Mouse (Mus musculus) liver, adult 2 months (tissue): ENCODE results near the gene Cenpm. TPM values are rescaled to one million over a fixed set of nuclear protein-coding genes. Genes with fewer than 3 reads are reported as not detected.

Source experiments
- DNase-seq: peaks from one replicate; pipeline ENCODE4 v3.0.0-alpha.2; 2011; ENCODE audit warnings: low read depth, low spot score; ENCODE audit errors: extremely low read depth
- H3K27ac ChIP-seq: fragments of 200-500 bp; replicated peaks from 2 replicates; pipeline ENCODE4 v1.5.1; 2012; ENCODE audit warnings: low read depth, mild to moderate bottlenecking, control low read depth, inconsistent platforms, low read length; ENCODE audit not compliant: insufficient read depth
- H3K27me3 ChIP-seq: fragments of 200-500 bp; 2 replicates; pipeline ENCODE4 v1.6.1; 2012; ENCODE audit warnings: mild to moderate bottlenecking, moderate library complexity, low read length, inconsistent platforms; ENCODE audit not compliant: control insufficient read depth, insufficient read depth
- H3K36me3 ChIP-seq: fragments of 200-500 bp; 2 replicates; pipeline ENCODE4 v1.6.1; 2012; ENCODE audit warnings: low read length, inconsistent platforms; ENCODE audit not compliant: control insufficient read depth, insufficient read depth
- H3K4me1 ChIP-seq: fragments of 200-500 bp; 2 replicates; pipeline ENCODE4 v1.6.1; 2011; ENCODE audit warnings: low read length; ENCODE audit not compliant: control insufficient read depth, insufficient read depth
- H3K4me3 ChIP-seq: fragments of 200-500 bp; 2 replicates; pipeline ENCODE4 v1.5.1; 2011; ENCODE audit warnings: low read depth, mild to moderate bottlenecking, control low read depth, low read length, moderate library complexity; ENCODE audit not compliant: insufficient read depth
- H3K79me2 ChIP-seq: fragments of 200-500 bp; 2 replicates; pipeline ENCODE4 v1.6.1; 2012; ENCODE audit warnings: inconsistent platforms, mild to moderate bottlenecking, low read length, moderate library complexity; ENCODE audit not compliant: control insufficient read depth, insufficient read depth
- H3K9ac ChIP-seq: fragments of 200-500 bp; 2 replicates; pipeline ENCODE4 v1.6.1; 2012; ENCODE audit warnings: low read depth, mild to moderate bottlenecking, control low read depth, inconsistent platforms, low read length
- CTCF ChIP-seq: fragments of 200-500 bp; IDR thresholded peaks from 2 replicates; pipeline ENCODE4 v1.5.1; 2011; ENCODE audit warnings: low read depth, low read length, control low read depth
- POLR2A ChIP-seq: fragments of 200-500 bp; IDR thresholded peaks from 2 replicates; pipeline ENCODE4 v1.6.1; 2011; ENCODE audit warnings: low read length, control low read depth; ENCODE audit not compliant: insufficient read depth; ENCODE audit errors: extremely low read depth
- WGBS: fragments of 180-500 bp; shearing (Covaris S2); methylation state at CpG from one replicate; pipeline ENCODE4 v1.1.7; 2018; 5-methylcytosine and 5-hydroxymethylcytosine counted together
- polyA plus RNA-seq: library from polyadenylated mRNA; depleted of rRNA; stranded (reverse); fragments of >200 nt; gene quantifications from 2 replicates; pipeline ENCODE4 v1.2.3, GENCODE M21; 2012
- total RNA-seq: library from RNA; depleted of rRNA; stranded (reverse); fragments of >200 nt; gene quantifications from 2 replicates; pipeline ENCODE4 v1.2.3, GENCODE M21; 2014

Cenpm gene
- total and polyA plus RNA-seq, 2 experiments = 3.0 to 11.5 TPM

DNA sequence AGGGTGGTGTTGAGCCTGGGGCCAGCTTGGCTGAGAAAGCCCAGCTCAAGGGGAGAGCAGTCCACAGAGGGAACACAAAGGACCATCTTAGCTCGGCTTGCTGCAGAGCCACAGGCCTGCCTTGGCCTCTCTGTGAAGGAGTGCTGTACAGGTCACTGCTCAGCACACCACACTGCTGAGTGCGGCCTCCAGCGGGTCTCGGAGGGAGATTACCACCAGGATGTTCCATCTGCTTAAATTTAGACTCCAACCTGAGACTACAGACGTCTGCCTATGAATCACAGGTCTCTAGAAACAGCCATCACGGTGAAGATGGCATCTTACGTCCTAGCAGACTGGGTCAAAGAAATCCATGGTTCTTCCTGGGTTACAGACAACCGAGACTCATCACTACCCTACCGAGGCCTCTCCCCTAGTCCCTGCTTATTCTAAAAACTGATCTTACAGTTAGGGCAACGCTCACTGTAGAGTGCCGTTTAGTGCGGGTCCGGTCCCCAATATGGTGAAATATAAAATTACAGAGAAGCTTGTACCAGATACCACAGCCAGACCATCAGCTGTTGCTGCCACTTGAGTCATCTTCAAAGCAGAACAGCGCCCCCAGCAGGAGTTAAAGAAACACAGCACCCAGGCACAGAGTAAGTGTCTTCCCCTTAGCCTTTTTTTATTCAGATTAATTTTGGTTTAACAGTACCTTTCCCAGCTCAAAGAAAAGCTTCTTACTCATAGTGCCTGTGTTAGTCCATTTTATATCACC lies 23.3 kb downstream of the Cenpm start:
- H3K36me3 ChIP-seq = no peaks in the 10 kb centered on the region
- WGBS = 81% methylated on average over 14 of the region's 14 CpGs
- no peaks in the 10 kb centered on the region for H3K4me1 ChIP-seq
- no peak for DNase-seq
- H3K27ac ChIP-seq = no peak overlapping the region
- no peak overlapping the region for H3K9ac ChIP-seq
- TF ChIP-seq POLR2A = no peak
- TF ChIP-seq CTCF = no peak; the same call in 1 of the 2 replicates
- no peak overlapping the region for H3K4me3 ChIP-seq
- peaks cover 14% of the 10 kb centered on the region for H3K27me3 ChIP-seq
- no peaks in the 10 kb centered on the region for H3K79me2 ChIP-seq

DNA sequence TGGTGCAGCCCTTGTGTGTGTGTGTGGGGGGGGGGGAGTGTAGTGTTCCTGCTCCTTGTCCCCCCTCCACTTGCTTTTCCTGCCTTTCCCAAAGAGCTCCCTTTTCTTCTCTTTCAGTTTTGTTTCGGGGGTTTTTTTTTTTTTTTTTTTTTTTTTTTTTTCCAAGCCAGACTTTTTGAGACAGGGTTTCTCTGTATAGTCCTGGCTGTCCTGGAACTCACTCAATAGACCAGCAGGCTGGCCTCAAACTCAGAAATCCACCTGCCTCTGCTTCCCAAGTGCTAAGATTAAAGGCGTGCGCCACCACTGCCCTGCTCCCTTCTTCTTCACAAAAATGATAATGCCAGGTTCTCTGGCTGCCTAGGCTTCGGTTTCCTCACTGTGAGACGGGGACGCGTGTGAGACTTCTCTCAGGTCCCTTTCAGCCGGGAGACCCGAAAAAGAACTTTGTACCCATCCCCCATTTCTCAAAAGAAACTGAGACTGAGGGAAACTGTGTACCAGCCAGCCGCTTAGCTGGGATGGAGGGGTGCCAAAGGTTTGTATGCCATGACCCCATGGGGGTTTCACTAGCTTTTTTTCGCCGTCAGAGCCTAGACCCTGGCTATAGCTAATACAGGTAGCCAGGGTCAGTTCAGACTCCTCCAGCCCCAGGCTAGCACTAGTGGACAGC lies 24.4 kb downstream of the Cenpm start:
- H3K9ac ChIP-seq = no peak overlapping the region
- no peak overlapping the region for H3K4me3 ChIP-seq
- TF ChIP-seq CTCF (no peak), POLR2A (no peak)
- H3K79me2 ChIP-seq = no peaks in the 10 kb centered on the region
- 76% methylated on average over 11 of the region's 12 CpGs for WGBS
- peak; percentile 24 for DNase-seq
- H3K27ac ChIP-seq = no peak overlapping the region
- H3K36me3 ChIP-seq = no peaks in the 10 kb centered on the region
- H3K27me3 ChIP-seq = peaks cover 18% of the 10 kb centered on the region
- H3K4me1 ChIP-seq = no peaks in the 10 kb centered on the region

DNA sequence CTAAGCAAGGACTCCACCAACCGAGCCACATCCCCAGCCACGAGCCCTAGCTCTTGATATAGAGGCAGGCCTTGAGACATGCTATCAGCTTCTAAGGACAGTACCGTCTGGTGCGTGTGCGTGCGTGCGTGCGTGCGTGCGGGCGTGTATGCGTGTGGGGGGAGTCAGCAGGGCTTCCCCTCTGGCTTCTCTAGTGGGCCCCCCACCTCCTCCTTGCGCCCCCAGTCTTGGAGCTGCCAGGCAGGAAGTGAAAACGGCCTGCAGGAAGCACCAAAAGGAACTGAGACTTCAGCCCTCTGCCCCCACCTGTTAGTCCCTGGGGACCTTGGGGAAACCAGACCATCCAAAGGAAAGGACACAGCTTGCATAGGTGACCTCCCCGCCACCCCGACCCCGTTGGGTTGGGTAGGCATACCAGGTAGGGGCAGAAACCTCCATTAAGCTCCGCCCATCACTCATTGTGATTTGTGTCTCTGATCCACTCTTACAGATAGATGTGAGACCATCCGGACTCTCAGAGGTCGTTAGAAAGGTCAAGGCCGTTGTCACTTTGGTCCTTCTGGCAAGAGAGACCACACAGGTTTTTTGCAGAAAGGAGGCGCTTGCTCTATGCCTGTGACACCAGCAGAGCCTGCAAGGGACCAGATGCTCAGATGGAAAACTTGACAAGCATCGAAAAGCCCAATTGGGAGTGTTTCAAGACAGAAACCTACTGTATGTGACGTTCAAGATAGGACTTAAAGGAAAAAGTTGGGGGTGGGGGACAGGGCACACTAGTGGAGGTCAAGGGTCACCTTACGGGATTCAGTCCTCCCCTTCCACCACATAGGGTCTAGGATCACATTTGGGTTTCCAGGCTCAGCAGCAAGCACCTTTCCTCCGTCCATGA lies 25.5 kb downstream of the Cenpm start:
- Histone ChIP-seq H3K4me1 (no peaks in the 10 kb centered on the region), H3K9ac (no peak overlapping the region), H3K27ac (no peak overlapping the region), H3K27me3 (peaks cover 15% of the 10 kb centered on the region; the same call in 1 of the 2 replicates), H3K4me3 (no peak overlapping the region), H3K36me3 (no peaks in the 10 kb centered on the region), H3K79me2 (no peaks in the 10 kb centered on the region)
- no peak for TF ChIP-seq CTCF
- TF ChIP-seq POLR2A = no peak
- 75% methylated on average over 26 of the region's 26 CpGs for WGBS
- no peak for DNase-seq

DNA sequence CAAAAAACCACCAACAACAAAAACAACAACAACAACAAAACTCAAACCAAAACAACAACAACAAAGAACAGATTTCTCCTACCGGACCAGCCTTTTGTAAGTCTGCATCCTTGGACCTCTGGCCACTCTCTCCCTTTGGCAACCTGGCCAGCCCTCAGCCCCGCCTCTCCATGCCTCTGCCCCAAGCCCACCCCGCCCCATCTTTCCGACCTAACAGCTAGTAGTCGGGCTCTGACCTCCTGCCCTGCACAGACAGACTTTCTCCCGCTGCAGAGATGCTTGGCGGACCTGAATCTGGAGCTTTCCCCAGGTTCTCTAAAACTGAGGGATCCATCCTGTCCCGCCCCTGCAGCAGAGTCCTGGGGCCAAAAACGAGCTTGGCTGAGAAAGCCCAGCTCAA lies 26.6 kb downstream of the Cenpm start:
- Histone ChIP-seq H3K36me3 (no peaks in the 10 kb centered on the region), H3K4me1 (no peaks in the 10 kb centered on the region), H3K27ac (no peak overlapping the region), H3K9ac (no peak overlapping the region), H3K27me3 (peaks cover 19% of the 10 kb centered on the region), H3K79me2 (no peaks in the 10 kb centered on the region), H3K4me3 (no peak overlapping the region)
- DNase-seq = no peak
- 53% methylated on average over 9 of the region's 9 CpGs for WGBS
- TF ChIP-seq CTCF (no peak), POLR2A (no peak)

DNA sequence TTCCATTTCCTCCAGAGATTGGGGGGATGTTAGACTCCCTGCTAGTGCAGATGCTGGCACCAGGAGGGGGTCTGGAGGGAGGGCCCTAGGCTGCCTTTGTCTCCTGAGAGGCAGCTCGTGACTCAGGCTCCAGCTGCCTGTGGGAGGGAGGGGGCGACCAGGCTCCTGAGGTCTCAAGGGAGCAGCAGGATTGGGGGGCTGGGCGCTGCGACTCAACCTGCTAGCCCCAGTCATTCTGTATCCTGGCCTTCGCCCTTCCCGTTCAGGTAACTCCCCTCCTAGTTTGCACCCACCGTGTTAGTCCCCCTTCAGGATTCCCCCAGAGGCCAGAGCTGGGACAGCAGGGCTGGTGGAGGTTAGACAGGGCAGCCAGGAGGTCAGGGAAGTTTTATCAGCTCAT lies 27.5 kb downstream of the Cenpm start:
- Histone ChIP-seq H3K4me3 (no peak overlapping the region), H3K27ac (no peak overlapping the region), H3K9ac (no peak overlapping the region), H3K27me3 (peaks cover 26% of the 10 kb centered on the region), H3K4me1 (no peaks in the 10 kb centered on the region), H3K79me2 (no peaks in the 10 kb centered on the region), H3K36me3 (no peaks in the 10 kb centered on the region)
- TF ChIP-seq POLR2A (no peak), CTCF (0 out of 2 replicates have a peak, but pooled peaks have one; percentile 5)
- 48% methylated on average over 7 of the region's 7 CpGs for WGBS
- DNase-seq = no peak
